Mouse (Mus musculus): ENCODE results near the gene Cdk14.
A peak's percentile ranks its signal among the peaks of the same experiment; 100 is the strongest.

Cdk14 gene

DNA sequence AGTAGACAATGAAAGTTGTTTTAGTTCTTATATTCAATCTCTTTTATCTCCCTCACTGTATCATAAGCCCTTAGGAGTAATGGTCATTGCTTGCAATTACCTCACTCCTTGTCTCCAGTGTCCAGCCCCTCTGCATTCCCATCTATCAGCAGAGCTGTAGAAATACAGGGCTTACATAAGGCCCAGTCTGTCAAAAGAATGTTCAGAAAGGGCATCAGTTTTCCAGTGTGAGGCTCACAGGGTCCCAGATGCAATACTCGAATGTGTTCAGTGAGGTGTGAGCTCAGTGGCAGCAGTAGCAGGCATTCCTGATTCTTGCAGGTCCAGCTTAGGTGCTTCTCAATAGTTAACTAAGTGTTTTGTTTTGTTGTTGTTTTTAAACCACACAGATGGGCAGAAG lies 365.8 kb downstream of the Cdk14 start:
- DNase-seq = no peak

DNA sequence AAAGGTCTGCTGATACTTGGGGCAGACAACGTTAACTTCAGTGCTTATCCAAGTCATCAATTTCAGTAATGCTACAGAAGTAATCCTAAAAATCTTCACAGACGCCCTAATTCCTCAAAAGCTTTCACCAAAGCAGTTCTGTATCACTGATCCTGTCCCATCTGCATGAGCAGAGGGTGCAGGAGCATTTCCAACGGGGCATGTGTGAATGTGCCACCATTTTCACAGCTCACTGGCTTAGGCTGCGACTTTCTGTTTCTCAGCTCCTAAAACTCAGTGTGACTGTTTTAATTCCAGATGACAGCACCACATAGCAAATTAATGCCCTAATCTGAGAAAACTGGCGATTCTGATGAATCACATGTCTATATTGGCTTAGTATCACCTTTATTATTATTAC lies 375.8 kb downstream of the Cdk14 start:
- DNase-seq = no peak

DNA sequence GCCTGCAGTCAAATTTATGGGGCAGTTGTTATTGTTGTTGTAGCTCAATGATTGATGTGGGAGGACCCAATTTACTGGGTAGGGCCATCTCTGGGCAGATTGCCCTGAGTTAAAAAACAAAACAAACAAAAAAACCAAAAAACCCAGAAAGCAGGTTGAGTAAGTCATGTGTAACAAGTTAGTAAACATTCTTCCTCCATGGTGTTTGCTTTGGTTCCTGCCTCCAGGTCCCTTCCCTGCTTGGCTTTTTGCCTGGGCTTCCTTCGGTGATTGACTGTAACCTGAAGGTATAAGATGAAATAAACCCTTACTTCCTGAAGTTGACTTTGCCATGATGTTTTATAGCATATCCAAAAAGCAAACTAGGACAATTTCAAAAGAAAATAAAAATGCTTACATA lies 377.4 kb downstream of the Cdk14 start:
- no peak for DNase-seq

DNA sequence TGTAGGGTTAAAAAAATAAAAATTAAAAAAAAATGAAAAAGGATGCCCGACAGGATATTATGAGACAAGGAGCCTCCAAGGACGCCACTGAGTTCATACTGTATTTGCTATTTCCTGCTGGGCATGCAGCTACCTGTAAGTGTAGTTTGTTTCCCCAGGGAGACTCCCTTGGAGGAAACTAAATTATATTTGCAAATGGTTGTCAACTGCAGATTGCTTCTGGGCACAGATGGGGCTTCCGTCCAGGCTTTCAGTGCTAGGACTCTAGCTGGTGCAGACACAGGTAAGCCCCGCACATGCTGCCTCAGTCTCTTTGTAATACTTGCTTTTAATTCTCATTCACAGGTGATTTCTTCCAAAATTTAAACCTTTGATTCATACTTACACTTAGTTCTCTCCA lies 378.6 kb downstream of the Cdk14 start:
- DNase-seq = no peak

DNA sequence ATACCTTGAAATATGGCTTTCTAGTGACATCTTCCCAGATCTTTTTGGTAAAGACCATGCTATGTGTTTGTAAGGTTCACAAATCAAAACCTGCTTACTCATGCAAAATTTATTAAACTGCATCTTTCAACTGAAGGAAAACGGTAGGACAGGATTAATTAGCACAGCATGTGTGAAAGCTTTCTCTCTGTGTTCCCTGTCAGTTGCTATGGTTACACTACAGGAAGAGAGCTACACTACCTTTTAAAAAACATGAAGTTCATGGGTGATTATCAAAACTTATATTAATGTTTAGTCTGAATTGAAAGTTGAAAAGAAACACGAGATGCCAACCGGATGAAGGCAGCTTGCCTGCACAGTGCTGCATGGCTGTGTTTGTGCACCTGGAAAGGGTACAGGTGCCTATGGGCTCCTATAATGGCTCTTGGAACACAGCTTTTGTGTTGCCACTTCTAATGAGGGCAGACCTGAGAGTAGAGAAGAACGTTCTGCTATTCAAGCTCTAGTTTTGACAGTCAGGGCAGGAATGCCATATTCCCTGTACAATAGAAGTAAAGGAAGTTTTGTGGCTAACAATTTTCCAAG lies 380.3 kb downstream of the Cdk14 start:
- DNase-seq = no peak

DNA sequence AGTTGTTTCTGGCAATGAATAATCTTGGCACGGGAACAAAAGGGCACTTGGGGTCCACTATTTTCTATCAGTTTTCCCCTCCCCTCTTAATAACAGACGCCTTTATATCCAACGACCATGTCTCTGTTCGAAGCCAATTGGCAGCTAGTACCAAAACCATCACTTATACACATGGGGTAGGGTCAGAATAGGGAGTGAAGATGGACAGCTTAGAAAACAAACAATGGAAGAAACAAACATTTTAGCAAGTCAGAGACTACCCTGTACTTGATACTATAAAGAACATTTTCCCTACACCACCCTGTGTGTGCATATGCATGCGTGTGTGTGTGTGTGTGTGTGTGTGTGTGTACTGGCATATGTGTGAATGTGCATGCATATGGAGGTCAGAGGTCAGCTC lies 386.7 kb downstream of the Cdk14 start:
- no peak for DNase-seq

DNA sequence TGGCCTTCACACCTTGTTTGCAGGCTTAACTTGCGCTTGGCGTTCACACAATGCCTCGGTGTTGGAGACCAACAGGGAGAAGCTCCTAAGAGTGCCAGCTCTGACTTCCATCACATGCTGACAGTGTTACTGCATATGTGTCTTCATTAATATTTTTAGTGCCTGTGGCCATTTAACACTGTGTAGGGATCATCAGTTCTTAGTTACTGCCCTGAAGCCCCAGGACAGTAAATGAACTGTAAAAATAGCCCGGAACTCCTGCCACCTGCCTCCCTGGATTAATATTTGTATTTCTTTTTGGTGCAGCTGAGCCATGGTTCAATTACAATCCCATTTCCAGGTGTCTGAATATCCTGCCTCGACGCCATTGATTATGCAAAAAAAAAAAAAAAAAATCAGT lies 387.3 kb downstream of the Cdk14 start:
- DNase-seq = no peak

DNA sequence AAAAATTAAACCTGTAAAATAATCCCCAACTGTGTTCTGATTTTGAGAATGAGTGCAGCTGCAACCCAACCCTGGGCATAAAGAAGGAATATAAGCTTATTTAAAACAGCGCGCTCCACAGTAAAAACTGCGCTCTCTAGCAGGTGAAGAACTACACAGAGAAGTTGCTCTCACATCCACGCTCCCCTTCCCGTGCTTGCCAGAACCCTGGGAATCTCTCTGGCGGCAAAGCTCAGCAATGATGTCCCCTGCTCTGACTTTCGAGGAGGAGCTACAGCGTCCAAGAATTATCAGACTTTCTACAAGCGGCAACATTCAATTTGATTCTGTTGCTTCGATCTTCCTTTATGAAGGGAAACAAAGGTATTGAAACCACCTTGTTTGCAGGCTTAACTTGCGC lies 387.7 kb downstream of the Cdk14 start:
- no peak for DNase-seq

DNA sequence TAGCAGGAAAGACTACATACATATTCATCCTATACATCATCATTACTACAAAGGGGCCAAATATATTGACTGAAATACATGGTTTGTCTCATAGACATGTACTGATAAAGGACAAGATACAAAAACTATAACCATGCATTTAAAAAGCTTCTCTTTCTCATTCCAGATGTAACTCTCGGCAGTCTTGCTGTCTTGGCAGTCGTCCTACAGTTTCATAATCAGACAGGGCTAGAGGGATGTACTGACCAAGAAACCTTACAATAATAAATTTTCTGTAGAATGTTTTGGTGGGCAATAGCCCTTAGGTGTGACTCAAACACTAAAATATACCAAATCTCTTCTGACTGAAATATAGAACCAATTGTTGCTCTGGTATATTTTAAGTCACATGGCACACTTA lies 389.7 kb downstream of the Cdk14 start:
- no peak for DNase-seq

DNA sequence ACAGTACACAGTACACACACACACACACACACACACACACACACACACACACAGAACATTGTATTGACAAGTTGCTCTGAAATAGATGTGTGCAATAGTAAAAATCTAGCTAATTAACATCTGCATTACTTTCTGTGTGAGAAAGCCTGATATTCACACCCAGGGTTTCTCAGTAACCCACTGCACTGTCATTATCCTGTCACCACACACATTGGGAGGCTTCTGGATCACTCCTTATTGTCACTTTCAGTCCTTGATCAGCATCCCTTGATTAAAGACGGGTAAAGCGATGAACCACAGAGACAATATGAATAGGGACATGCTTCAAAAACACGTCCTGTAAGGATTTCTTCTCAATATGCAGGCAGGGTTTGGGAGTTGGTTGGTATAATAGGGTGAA lies 401.2 kb downstream of the Cdk14 start:
- no peak for DNase-seq

DNA sequence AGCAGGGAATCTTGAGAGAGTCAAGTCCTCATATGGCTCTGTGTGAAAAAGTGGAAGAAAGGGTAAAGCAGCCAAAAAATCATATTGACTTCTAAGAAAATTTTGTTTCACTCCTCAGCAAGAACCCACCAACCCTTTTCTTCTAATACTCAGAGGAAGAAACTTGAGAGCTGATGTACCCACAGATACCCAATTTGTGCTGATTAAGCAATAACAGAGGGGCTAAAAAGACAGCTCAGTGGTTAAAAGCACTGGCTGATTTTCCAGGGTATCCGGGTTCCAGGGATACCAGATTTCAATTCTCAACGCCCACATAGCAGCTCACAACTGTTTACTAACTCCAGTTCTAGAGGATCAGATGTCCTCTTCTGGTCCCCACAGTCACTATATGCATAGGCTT lies 401.9 kb downstream of the Cdk14 start:
- no peak for DNase-seq

DNA sequence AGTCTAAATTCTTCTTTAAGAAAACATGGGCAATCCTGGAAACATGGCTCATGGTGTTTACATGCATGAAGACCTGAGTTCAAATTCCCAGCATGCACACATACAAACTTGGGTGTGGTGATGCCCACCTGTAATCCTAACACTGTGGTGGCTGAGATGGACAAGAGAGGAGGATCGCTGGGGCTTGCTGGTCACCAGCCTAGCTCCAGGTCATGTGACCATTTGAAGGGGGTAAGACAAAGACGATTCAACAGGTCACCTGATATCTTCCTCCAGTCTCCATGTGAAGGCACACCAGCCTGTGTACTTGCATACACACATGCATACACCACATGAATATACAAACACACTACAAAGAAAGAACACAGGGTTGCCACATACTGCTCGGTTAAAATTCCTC lies 406.3 kb downstream of the Cdk14 start:
- no peak for DNase-seq

DNA sequence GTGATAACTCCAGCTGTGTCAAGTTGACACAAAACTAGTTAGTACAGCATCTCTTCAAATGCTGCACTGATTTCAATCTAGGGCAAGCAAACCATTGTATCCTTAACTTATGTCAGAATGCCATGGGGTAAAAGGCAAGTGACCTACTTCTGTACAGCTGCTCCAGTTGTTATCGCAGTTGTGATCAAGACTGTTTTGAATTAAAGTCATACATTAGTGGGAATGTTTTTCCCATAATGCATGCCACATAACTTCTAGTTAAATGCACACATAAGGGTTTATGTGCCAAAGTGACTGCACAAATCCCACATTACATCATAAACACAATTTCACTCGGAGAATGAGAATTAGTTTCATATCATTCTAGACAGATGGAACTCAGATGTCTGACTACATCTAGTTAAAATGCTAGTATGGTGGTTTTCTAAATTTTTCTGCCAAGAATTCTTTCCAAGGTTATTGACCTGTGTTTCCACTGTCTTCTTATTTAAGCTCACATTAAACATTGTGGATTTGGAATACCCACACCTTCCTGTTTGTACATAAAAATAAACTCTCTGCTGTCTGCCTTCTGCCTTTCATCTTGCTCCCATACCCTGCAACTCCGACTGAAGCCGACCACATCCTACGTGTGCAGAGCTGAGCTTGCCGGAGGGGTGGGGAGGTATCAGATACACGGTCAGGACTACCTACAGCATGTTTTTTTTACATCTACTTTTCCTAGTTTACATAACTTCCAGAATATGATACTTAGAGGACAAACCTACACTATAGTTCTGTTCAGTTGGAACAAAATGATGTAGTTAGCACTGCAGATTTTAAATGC lies 407.4 kb downstream of the Cdk14 start:
- no peak for DNase-seq

DNA sequence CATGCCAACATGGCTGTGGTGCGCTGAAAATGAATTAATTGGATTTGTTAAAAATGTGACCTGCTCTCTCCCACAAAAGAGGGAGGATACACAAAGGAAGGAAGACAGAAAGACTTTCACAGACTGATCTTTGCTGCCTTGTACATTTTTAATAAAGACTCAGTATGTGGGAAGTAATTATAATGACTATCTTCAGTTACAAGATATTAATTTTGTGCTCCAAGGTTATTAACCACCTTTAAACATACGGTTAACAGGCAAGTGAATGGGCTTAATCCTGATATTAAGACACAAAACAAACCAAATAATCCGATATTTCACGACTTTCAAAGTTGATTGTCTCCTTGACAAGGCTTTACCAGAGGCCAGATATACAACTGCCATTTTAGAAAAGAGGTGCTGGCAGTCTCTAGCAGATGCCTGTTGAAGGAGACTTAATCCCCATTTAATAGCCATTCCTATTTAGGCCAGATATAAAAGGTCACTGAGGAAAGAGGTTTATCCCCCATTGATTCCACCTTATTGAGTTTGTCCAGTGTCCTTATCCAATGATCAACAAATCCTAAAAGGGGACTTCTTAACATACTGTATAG lies 411.9 kb downstream of the Cdk14 start:
- DNase-seq = no peak

DNA sequence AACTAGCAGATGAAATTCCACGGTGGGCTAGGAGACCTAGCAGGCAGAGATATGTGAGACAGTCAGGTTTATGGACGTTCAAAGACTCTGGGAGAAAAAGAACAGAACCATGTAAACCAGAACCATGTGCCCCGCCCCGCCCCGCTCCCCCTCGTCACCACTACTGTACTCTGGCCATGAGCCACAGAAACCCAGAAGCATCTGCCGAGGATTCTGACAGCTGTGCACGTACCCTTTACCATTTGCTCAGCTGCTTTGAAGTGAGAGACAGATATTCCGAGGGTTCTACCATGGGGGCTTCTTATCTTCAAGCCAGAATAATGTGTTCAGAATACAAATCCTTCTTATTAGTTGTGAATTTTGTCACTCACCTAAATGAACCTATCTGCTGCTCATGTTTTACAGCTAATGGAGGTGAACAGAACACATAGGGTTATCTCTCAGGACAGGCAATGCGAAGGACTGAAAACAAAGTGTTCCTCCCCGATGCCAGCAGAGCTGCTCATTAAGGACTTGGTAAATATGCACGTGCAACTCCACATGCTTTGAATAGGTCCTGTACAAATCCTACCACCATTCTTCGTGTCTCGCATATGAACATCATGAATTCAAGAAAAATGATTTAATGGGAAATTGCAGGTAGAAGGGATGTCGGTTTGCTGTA lies 412.5 kb downstream of the Cdk14 start:
- DNase-seq = no peak

DNA sequence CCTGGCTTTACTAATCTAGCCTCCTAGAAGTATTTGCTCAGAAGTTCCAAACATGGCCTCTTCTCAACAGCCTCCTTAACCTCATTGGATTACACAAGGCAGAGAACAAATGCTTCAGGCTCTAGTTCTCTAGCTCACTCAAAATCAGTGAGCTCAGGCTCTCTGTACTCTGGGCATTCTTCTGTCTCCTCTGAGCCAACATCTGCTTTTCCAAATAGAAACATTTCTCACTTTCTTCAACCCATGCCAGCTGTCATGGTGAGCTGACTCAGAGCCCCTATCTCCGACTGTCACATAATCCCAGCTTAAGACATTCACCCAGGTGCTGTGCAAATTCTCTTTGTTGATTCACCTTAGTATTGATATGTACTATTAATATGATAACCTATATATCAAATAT lies 414.5 kb downstream of the Cdk14 start:
- no peak for DNase-seq

DNA sequence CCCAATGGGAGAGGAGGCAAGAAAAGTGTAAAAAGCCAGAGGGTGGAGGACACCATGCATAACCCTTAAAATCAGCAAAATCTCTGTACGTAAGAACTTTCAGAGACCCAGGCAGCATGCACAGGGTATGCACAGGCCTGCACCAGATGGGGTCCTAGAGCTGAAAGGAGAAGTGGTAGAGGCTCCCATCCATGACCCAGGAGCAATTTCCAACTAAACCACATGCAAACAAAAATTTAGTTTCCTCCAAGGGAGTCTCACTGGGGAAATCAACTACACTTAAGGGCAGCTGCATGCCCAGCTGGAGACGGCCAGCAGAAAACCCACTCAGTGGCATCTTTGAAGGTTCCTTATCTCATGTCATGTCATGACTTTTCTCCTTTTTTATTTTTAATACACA lies 415.4 kb downstream of the Cdk14 start:
- no peak for DNase-seq

DNA sequence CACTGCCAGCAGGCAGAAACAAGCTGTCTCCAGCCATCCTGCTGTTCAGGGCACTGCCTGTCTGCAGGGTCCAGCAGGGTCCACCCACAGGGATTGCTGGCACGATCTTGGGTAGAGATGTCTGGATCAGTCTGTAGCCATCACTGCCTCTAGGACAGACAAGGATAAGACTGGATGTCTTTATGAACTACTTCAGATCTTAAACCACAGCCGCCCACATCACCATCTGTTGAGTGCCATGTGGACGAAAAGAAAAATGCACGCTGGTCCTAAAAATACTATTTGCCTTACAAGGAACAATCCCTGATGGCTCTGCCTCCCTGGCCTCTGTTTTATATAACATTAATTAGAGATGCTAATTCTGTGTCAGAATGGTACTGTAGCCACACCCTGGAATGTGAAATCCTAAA lies 426.9 kb downstream of the Cdk14 start:
- no peak for DNase-seq

DNA sequence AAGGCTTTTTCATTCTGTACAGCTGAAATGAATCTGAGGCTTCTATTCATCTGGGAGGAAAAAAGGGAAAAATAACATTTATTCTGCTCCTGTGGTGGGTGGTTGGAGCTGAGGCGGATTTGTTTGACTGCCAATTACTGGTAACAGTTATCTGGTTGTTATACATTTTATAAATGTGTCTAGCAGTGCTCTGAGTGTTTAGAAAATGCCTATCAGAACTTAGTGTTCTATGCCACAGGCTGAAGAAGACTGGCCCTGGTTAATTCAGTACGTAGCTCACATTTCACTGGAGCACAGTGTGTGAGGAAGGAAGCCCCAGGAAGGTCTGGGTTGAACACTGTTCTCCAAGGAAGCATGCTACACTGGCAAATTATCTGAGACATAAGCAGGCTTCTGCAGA lies 429.1 kb downstream of the Cdk14 start:
- DNase-seq = no peak

DNA sequence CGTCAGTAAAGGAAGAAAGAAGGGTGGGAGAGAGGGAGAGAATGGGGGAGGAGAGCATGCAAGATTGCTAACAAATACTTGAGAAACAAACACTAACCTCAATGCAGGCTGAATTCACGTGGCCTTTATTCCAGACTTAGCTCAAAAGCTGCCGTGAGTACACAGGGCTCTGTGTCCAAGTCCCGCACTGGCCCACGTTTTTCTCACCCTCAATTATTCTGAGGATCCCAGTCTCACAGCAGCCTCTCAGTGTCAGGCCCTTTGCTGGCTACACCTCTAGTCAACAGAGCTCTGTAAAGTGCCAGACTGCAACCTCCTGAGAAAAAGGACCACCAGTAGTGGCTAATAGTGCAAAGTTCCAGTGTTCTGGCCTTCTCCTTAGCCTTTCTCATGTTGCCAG lies 429.9 kb downstream of the Cdk14 start:
- DNase-seq = no peak

DNA sequence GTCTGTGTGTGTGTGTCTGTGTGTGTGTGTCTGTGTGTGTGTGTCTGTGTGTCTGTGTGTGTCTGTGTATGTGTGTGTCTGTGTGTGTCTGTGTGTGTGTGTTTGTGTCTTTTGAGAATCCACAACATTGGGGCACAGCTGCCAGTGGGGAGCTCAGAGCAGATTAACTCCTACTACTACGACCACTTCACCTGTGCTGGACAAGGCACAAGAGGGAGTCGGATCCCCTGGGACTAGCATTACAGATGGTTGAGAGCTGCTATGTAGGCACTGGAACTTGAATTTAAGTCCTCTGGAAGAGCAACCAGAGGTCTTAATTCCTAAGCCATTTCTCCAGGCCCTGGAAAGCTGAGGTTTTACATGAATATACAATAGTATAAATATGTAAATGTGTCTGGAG lies 433.9 kb downstream of the Cdk14 start:
- DNase-seq = no peak

DNA sequence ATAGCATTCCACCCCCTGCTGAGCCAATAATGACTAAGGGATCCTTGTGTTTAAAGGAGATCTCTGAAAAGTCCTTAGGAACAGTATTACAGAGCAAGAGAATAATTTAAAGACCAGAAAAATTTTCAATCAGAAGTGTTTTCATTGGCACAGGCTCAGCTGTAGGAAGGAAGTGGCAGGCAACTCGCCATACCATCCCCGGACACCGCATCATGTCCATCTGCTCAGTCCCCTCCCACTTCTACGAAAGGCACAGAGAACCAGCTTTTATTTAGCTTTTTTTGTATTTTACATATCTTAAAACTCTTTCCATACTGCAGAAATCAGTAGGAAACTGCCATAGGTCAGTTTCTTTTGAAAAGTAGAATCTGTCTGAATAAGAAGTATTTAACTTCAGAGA lies 440.6 kb downstream of the Cdk14 start:
- no peak for DNase-seq

DNA sequence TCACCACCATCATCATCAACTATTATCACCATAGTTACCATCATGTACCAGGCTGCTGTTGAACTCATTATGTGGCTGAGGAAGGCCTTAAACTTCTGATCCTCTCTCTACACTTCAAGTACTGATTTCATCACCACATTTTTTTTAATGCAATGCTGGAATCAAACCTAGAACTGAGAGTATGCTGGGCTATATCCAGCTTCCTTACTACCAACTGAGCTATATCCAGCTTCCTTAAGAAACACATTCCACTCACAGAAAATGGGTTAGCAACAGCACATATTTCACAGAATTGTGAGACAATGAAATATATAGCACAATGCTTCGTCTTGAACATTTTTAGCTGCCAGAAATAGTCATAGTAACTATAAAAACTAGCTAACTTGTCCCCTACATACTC lies 446.7 kb downstream of the Cdk14 start:
- DNase-seq = no peak

DNA sequence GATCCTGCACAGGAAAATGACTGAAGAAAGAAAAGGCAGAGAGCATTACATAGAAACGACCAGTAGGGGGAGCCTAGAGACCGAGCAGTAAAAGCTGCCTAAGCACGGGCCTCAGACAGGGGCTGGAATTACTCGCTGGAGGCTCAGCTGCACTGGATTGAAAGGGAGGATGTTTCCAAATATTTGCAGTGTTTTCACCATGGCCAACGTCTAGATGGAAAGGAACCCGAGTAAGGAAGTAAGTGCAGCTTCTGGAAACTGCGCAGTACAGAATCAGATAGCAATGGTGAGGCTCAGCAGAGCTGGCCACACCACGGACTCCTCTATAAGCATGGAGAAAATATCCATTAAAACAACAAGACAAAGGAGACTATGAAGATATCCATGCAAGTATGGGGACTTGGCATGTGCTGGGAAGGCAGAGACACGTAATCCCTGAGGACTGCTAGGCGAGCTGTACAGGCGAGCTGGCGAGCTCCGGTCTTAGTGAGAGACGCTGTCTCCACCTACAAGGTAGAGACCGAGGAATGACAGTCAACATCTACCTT lies 458.0 kb downstream of the Cdk14 start:
- peak; percentile 50 to 55 for DNase-seq
